Mouse (Mus musculus) right cerebral cortex, postnatal 36 days (tissue): ENCODE data around the gene Oxt.
"Not testable (repeated sequence)": the region's sequence is repeated elsewhere in the genome, so short reads cannot be mapped to it uniquely, and the experiment has no call there.

Source experiments
- DNase-seq, 2 experiments: peaks; one replicate each; pipeline ENCODE4 v3.0.0; 2022; ENCODE audit warnings: low spot score in 2 of 2, mixed read lengths in 1 of 2

Oxt gene

GRCm38 (mm10) chr2:130575873-130576272, at the start of gene Oxt:
Gene Oxt (plus strand): TSS chr2:130576173.
- no peak for DNase-seq

GRCm38 (mm10) chr2:130528457-130528856, 47.5 kb upstream of the Oxt start:
- no peak for DNase-seq

GRCm38 (mm10) chr2:130529290-130529689, 46.7 kb upstream of the Oxt start:
- no peak for DNase-seq

GRCm38 (mm10) chr2:130529925-130530324, 46.0 kb upstream of the Oxt start:
- no peak for DNase-seq

- DNase-seq = no peak
Measured at GRCm38 (mm10) chr2:130532201-130532600, 43.8 kb upstream of the Oxt start.

- DNase-seq = no peak
Measured at GRCm38 (mm10) chr2:130535017-130535416, 41.0 kb upstream of the Oxt start.

GRCm38 (mm10) chr2:130536890-130537289, 39.1 kb upstream of the Oxt start:
- DNase-seq = no peak

GRCm38 (mm10) chr2:130538876-130539546, 37.0 kb upstream of the Oxt start:
- no peak for DNase-seq

GRCm38 (mm10) chr2:130540266-130540665, 35.7 kb upstream of the Oxt start:
- no peak for DNase-seq

- no peak for DNase-seq
Measured at GRCm38 (mm10) chr2:130546957-130547356, 29.0 kb upstream of the Oxt start.

- DNase-seq = no peak
Measured at GRCm38 (mm10) chr2:130554841-130555240, 21.1 kb upstream of the Oxt start.

GRCm38 (mm10) chr2:130556292-130556691, 19.7 kb upstream of the Oxt start:
- no peak for DNase-seq

GRCm38 (mm10) chr2:130557462-130557861, 18.5 kb upstream of the Oxt start:
- no peak for DNase-seq

GRCm38 (mm10) chr2:130558015-130558414, 18.0 kb upstream of the Oxt start:
- no peak for DNase-seq

GRCm38 (mm10) chr2:130563212-130564055, 12.5 kb upstream of the Oxt start, which contains the start of gene Mrps26:
Gene Mrps26 (plus strand): TSS chr2:130563742.
- peak; percentile 93 to 94 for DNase-seq

- no peak for DNase-seq
Measured at GRCm38 (mm10) chr2:130564063-130564462, 11.9 kb upstream of the Oxt start.

GRCm38 (mm10) chr2:130564983-130565382, 11.0 kb upstream of the Oxt start:
- DNase-seq = no peak

- no peak for DNase-seq
Measured at GRCm38 (mm10) chr2:130568921-130569320, 7.1 kb upstream of the Oxt start.

- no peak for DNase-seq
Measured at GRCm38 (mm10) chr2:130569926-130570325, 6.0 kb upstream of the Oxt start.

- DNase-seq = no peak
Measured at GRCm38 (mm10) chr2:130574960-130575359, 1.0 kb upstream of the Oxt start.

GRCm38 (mm10) chr2:130576564-130576963, 591 bp downstream of the Oxt start:
- DNase-seq = not testable (repeated sequence)

- no peak for DNase-seq
Measured at GRCm38 (mm10) chr2:130577021-130577420, 1.0 kb downstream of the Oxt start.

- DNase-seq = no peak
Measured at GRCm38 (mm10) chr2:130577632-130578031, 1.7 kb downstream of the Oxt start.
